Mouse (Mus musculus): Measurements from ENCODE around the gene Srcin1. TPM values are rescaled to one million over a fixed set of nuclear protein-coding genes. Genes with fewer than 3 reads are reported as not detected.

The Srcin1 gene
- polyA plus RNA-seq, 1 experiment from 2014 or later: 0.08 TPM

GRCm38 (mm10) chr11:97547957-97548706 lies 27.9 kb downstream of the Srcin1 start:
- no peak overlapping the region for H3K9ac ChIP-seq
- no peak overlapping the region for H3K4me3 ChIP-seq
- H3K36me3 ChIP-seq: no peaks in the 10 kb centered on the region
- peaks cover 100% of the 10 kb centered on the region for H3K27me3 ChIP-seq (replicated peaks)
- no peak overlapping the region for H3K4me2 ChIP-seq
- peaks cover 13% of the 10 kb centered on the region for H3K4me1 ChIP-seq
- WGBS: 45% methylated on average over 12 of the region's 12 CpGs
- no peak overlapping the region for H3K27ac ChIP-seq (replicated peaks)
- no peaks in the 10 kb centered on the region for H3K9me3 ChIP-seq
- no peak for ATAC-seq (ENCODE audit: extremely low read depth, insufficient number of reproducible peaks, low FRiP score, low TSS enrichment)

- Histone ChIP-seq H3K9ac (peak overlapping the region; percentile 78), H3K4me2 (peak overlapping the region; percentile 98), H3K4me1 (peaks cover 13% of the 10 kb centered on the region), H3K27me3 (replicated peaks) (peaks cover 100% of the 10 kb centered on the region), H3K4me3 (peak overlapping the region; percentile 68), H3K36me3 (no peaks in the 10 kb centered on the region), H3K9me3 (no peaks in the 10 kb centered on the region), H3K27ac (replicated peaks) (no peak overlapping the region)
- under 1% methylated on average over 61 of the region's 73 CpGs for WGBS
- no peak for ATAC-seq (ENCODE audit: extremely low read depth, insufficient number of reproducible peaks, low FRiP score, low TSS enrichment)
These were observed 29.1 kb downstream of the Srcin1 start for GRCm38 (mm10) chr11:97546804-97547411.

DNA sequence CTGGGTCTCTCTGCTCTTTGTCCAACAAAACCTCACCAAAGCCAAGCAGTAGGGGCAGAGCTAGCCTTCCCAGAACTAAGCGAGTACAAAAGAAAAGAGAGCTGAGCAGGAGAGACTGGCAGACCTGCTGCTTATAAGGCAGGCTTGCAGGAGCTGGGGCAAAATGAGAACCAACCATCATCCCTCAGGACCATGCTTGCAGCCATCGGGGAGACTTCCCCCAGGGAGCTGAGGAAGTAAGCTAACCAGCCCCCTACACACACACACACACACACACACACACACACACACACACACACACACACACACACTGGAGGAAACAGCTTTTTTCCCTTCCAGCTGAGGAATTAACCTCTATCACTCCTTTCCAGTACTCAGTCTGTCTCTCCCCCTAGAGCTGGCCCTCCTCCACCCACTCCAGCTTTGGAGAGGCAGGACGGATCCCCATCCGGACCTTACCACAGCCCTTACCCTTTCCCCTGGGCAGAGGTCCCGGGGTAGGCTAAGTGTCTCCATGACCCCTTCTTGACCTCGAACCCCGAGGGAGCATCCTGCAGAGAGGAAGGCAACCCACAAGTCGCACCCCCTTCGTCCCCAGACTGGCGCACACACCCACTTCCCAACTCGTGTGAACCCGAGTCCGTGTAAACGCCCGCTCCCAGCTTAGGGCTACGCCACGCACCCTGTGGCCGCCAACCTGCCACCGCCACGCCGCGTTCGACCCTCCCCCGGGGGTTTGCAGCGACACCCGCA lies 30.0 kb downstream of the Srcin1 start:
- ATAC-seq (ENCODE audit: extremely low read depth, insufficient number of reproducible peaks, low FRiP score, low TSS enrichment): no peak
- Histone ChIP-seq H3K9ac (peak overlapping the region; percentile 78), H3K9me3 (no peaks in the 10 kb centered on the region), H3K4me3 (peak overlapping the region; percentile 68), H3K27me3 (replicated peaks) (peaks cover 100% of the 10 kb centered on the region), H3K27ac (replicated peaks) (no peak overlapping the region), H3K4me1 (peaks cover 13% of the 10 kb centered on the region), H3K36me3 (no peaks in the 10 kb centered on the region), H3K4me2 (peak overlapping the region; percentile 98)
- WGBS: 5% methylated on average over 26 of the region's 26 CpGs

GRCm38 (mm10) chr11:97543883-97544282 lies 32.1 kb downstream of the Srcin1 start:
- Histone ChIP-seq H3K4me3 (no peak overlapping the region), H3K4me2 (no peak overlapping the region), H3K36me3 (no peaks in the 10 kb centered on the region), H3K9me3 (no peaks in the 10 kb centered on the region), H3K9ac (no peak overlapping the region), H3K4me1 (peaks cover 13% of the 10 kb centered on the region), H3K27ac (replicated peaks) (no peak overlapping the region), H3K27me3 (replicated peaks) (peaks cover 98% of the 10 kb centered on the region)
- 71% methylated on average over 9 of the region's 9 CpGs for WGBS
- ATAC-seq (ENCODE audit: extremely low read depth, insufficient number of reproducible peaks, low FRiP score, low TSS enrichment): no peak

- 51% methylated on average over 12 of the region's 12 CpGs for WGBS
- H3K4me2 ChIP-seq: no peak overlapping the region
- no peaks in the 10 kb centered on the region for H3K36me3 ChIP-seq
- H3K4me1 ChIP-seq: peaks cover 13% of the 10 kb centered on the region
- H3K9me3 ChIP-seq: no peaks in the 10 kb centered on the region
- H3K9ac ChIP-seq: no peak overlapping the region
- peaks cover 98% of the 10 kb centered on the region for H3K27me3 ChIP-seq (replicated peaks)
- no peak for ATAC-seq (ENCODE audit: extremely low read depth, insufficient number of reproducible peaks, low FRiP score, low TSS enrichment)
- H3K4me3 ChIP-seq: no peak overlapping the region
- H3K27ac ChIP-seq (replicated peaks): no peak overlapping the region
These were observed 32.7 kb downstream of the Srcin1 start for GRCm38 (mm10) chr11:97543181-97543733.

DNA sequence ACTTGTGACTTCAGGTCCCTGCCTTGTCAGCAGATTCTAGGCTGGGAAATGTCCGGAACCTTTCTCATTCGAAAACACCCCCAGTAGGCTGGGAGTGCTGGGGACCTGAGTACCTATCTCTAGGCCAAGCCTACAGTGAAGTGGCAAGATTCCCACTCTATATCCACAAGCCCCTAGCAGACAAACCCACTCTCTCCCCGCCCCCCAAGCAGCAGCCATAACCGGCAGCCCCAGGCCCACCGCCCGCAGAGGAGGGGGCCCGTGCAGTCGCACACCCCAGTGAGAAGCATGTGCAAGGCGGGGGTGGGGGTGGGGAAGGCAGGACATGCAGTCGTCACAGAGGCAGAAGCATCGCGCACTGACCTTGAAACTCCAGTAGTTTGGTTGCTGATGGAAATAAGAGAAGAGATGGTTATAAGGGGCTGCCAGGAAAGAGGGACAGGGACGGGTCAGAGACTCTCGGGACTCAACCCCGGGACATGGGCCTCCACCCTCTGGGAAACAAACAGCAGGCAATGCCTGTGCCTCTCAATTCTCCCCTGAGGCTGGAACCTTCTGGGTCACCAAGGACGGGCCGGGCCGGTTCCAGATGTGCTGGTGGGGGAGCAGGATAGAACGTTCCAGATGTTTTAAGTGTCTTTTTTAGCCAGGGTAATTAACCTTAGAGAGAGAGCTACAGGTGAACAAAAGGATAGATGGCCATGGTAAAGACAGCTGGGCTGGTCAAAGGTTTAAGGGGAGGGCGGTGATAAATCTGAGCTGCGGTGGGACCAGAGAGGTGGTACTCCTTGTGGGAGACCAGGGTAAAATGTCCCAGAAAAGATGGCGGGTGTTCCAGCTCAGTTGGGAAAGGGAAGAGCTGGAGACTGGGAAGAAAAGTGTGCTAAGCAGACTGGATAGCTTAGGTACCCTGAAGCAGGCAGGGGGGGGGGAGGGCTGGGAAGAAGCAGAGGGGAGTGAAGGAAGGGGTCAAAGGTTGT lies 33.5 kb downstream of the Srcin1 start:
- peaks cover 13% of the 10 kb centered on the region for H3K4me1 ChIP-seq
- H3K9me3 ChIP-seq: no peaks in the 10 kb centered on the region
- H3K4me3 ChIP-seq: no peak overlapping the region
- no peaks in the 10 kb centered on the region for H3K36me3 ChIP-seq
- WGBS: 73% methylated on average over 22 of the region's 22 CpGs
- H3K27me3 ChIP-seq (replicated peaks): peaks cover 98% of the 10 kb centered on the region
- no peak overlapping the region for H3K4me2 ChIP-seq
- ATAC-seq (ENCODE audit: extremely low read depth, insufficient number of reproducible peaks, low FRiP score, low TSS enrichment): no peak
- no peak overlapping the region for H3K9ac ChIP-seq
- H3K27ac ChIP-seq (replicated peaks): no peak overlapping the region

DNA sequence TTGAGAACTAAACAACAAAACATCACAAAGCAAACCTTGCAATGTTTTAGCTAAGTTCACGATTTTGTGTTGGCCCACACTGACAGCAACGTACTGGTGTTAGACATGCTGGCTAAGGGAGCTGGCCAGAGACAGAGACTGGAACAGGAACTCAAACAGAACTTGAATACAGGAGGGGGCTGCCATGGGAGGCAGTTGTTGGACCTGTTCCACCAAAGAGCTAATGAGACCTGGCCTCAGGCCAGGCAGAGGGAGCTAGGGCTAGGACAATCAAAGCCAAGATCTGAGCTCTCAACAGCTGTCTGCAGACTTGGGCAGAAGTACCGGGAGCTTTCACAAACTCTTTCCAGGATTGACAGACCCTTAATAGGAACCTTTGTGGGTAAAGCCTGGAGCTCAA lies 35.4 kb downstream of the Srcin1 start:
- no peak overlapping the region for H3K27ac ChIP-seq (replicated peaks)
- H3K9me3 ChIP-seq: no peaks in the 10 kb centered on the region
- H3K4me3 ChIP-seq: no peak overlapping the region
- peaks cover 98% of the 10 kb centered on the region for H3K27me3 ChIP-seq (replicated peaks)
- no peak overlapping the region for H3K9ac ChIP-seq
- peaks cover 12% of the 10 kb centered on the region for H3K4me1 ChIP-seq
- no peaks in the 10 kb centered on the region for H3K36me3 ChIP-seq
- no peak for ATAC-seq (ENCODE audit: extremely low read depth, insufficient number of reproducible peaks, low FRiP score, low TSS enrichment)
- 37% methylated on average over 3 of the region's 3 CpGs for WGBS
- H3K4me2 ChIP-seq: no peak overlapping the region

DNA sequence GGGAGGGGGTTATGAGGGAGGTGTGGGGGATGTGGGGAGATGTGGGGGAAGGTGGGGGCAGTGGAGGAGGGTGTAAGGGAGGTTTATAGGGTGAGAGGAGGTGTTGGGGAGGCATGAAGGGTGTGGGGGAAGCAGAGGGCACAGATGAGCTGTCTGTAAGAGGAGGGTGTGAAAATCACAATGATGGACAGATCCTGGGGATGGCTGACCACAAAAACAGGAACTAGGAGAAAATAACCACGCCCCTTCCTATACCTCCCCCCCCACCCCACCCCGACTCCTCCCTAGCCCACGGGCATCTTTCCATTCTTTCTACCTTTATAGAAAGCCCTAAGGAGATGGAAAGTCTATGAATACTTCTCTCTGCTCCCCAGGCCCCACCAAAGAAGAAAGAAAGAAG lies 35.9 kb downstream of the Srcin1 start:
- Histone ChIP-seq H3K27ac (replicated peaks) (no peak overlapping the region), H3K4me1 (peaks cover 14% of the 10 kb centered on the region), H3K4me2 (no peak overlapping the region), H3K27me3 (replicated peaks) (peaks cover 98% of the 10 kb centered on the region), H3K4me3 (no peak overlapping the region), H3K9ac (no peak overlapping the region), H3K9me3 (no peaks in the 10 kb centered on the region), H3K36me3 (no peaks in the 10 kb centered on the region)
- 59% methylated on average over 3 of the region's 3 CpGs for WGBS
- no peak for ATAC-seq (ENCODE audit: extremely low read depth, insufficient number of reproducible peaks, low FRiP score, low TSS enrichment)

- H3K27me3 ChIP-seq (replicated peaks): peaks cover 98% of the 10 kb centered on the region
- no peak overlapping the region for H3K27ac ChIP-seq (replicated peaks)
- no peaks in the 10 kb centered on the region for H3K9me3 ChIP-seq
- no peak overlapping the region for H3K4me2 ChIP-seq
- no peak overlapping the region for H3K4me3 ChIP-seq
- ATAC-seq (ENCODE audit: extremely low read depth, insufficient number of reproducible peaks, low FRiP score, low TSS enrichment): no peak
- H3K9ac ChIP-seq: no peak overlapping the region
- peaks cover 20% of the 10 kb centered on the region for H3K4me1 ChIP-seq
- no peaks in the 10 kb centered on the region for H3K36me3 ChIP-seq
- 65% methylated on average over 5 of the region's 5 CpGs for WGBS
These were observed 36.4 kb downstream of the Srcin1 start for GRCm38 (mm10) chr11:97539622-97540021.

GRCm38 (mm10) chr11:97537580-97538089 lies 38.4 kb downstream of the Srcin1 start:
- H3K4me2 ChIP-seq: peak overlapping the region; percentile 77
- 31% methylated on average over 12 of the region's 12 CpGs for WGBS
- peaks cover 98% of the 10 kb centered on the region for H3K27me3 ChIP-seq (replicated peaks)
- peaks cover 31% of the 10 kb centered on the region for H3K4me1 ChIP-seq
- H3K4me3 ChIP-seq: peak overlapping the region; percentile 53
- ATAC-seq (ENCODE audit: extremely low read depth, insufficient number of reproducible peaks, low FRiP score, low TSS enrichment): no peak
- H3K27ac ChIP-seq (replicated peaks): no peak overlapping the region
- no peak overlapping the region for H3K9ac ChIP-seq
- no peaks in the 10 kb centered on the region for H3K36me3 ChIP-seq
- no peaks in the 10 kb centered on the region for H3K9me3 ChIP-seq
